Comparison of ENCODE assay signal across 8 mouse cellular contexts in the genomic region with DNA sequence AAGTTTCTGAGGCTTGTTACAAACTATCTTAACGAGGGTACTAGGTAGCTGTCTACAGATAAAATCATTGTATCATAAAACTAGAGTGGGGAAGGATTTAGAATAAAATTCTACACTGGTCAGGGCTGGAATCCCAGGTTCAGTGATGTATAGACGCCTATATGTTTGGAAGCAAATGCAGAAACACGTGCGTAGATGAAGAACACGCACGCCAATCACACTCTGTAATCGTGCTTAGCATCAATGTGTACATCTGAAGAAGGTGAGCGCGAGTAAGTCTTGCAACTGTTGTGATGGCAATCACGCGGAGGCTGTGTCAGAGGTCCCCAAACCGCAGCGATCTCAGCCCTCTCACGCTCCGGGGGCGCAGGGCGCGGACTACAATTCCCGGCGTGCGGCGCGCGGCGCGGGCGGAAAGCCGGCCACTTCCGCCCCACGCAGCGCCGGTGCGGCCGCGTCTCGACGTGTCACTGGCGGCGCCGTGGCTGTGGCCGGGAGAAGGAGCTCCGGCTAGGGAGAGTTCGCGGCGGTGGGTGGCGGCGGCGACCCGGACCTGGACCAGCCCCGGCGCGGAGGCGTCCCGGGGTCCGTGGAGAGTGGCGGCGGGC. TPM values are rescaled to one million over a fixed set of nuclear protein-coding genes. Genes with fewer than 3 reads are reported as not detected.
DNase-seq lines count a peak whose midpoint lies in the region; ATAC-seq lines count a peak whose summit lies in the region.

A gene (plus strand): TSS at position 536 of the 608 bp plus-strand sequence.

- DNase-seq in Muller cell, postnatal 12 days (ENCODE audit: inconsistent ontology term), result peak; percentile 81
- peak; percentile 85 for DNase-seq in cerebellum, adult 9-11 months
- DNase-seq in frontal cortex, postnatal 14 days (ENCODE audit: low spot score in 2 of 2), result peak; percentile 59 to 74
- DNase-seq in layer of hippocampus, postnatal 25 days (ENCODE audit: extremely low spot score in 1 of 2, low spot score in 1 of 2), result peak; percentile 77 to 78
- peak; percentile 72 for DNase-seq in lung, postnatal 25 days (ENCODE audit: low spot score)
- DNase-seq in retina, embryonic 14.5 days (ENCODE audit: low spot score), result peak; percentile 87
- peak; percentile 94 for DNase-seq in thymus, postnatal 4 days

- WGBS in hindbrain, embryonic 13.5 days, result under 1% methylated on average over 55 of the region's 57 CpGs

- no peaks in the 10 kb centered on the region for H3K27me3 ChIP-seq in hindbrain, embryonic 13.5 days

- peaks cover 39% of the 10 kb centered on the region for H3K4me1 ChIP-seq in hindbrain, embryonic 13.5 days (replicated peaks)

- peak; percentile 96 for ATAC-seq in hindbrain, embryonic 13.5 days (ENCODE audit: low FRiP score)

- peak within 1 kb of the TSS; percentile 86 for H3K27ac ChIP-seq in hindbrain, embryonic 13.5 days

- H3K4me2 ChIP-seq in hindbrain, embryonic 13.5 days, result peak within 1 kb of the TSS; percentile 70

- H3K4me3 ChIP-seq in hindbrain, embryonic 13.5 days, result peak within 1 kb of the TSS; percentile 92

- peak within 1 kb of the TSS; percentile 98 for H3K9ac ChIP-seq in hindbrain, embryonic 13.5 days

- H3K9me3 ChIP-seq in hindbrain, embryonic 13.5 days, result no peaks in the 10 kb centered on the region

- H3K36me3 ChIP-seq in hindbrain, embryonic 13.5 days, result peaks cover 3% of the 10 kb centered on the region; the same call in 1 of the 2 replicates

RNA-seq across cellular contexts. Expression of the gene that starts here (rescaled TPM):
- 48.1 and 48.9 TPM in 2 replicates for polyA plus RNA-seq in hindbrain, embryonic 13.5 days (2015; fragmentation: Nextera tagmentation; extraction: Ambion mirVana)
- 10 to 100 TPM; 51.9 to 56.1 TPM for total RNA-seq in layer of hippocampus, postnatal 25 days (2021)

Comparison
In these comparisons a context has a peak if more than half of its experiments do, and no peak if none do; other contexts are left out.
1. Peak in every context shown above with its lines: DNase-seq, ATAC-seq, H3K4me3 ChIP-seq and H3K27ac ChIP-seq.